Mouse (Mus musculus) hindbrain, embryonic 11.5 days (tissue): Measurements from ENCODE around the gene Nav3. TPM values are rescaled to one million over a fixed set of nuclear protein-coding genes. Genes with fewer than 3 reads are reported as not detected.

ENCODE experiments used
- ATAC-seq: fragments of 200-750 bp; cut with Nextera tagmentation; 2 replicates; pipeline ENCODE4 v1.8.0; 2017; ENCODE audit warnings: mild to moderate bottlenecking, moderate TSS enrichment, moderate library complexity; ENCODE audit not compliant: low FRiP score
- DNase-seq: peaks from one replicate; pipeline ENCODE4 v3.0.0-alpha.2; 2015; ENCODE audit warnings: low spot score
- H3K27ac ChIP-seq: fragments of 300-500 bp; sonication (generic); 2 replicates; pipeline ENCODE4 v1.5.1; 2014; ENCODE audit warnings: mild to moderate bottlenecking, low read depth, low read length
- H3K27me3 ChIP-seq: fragments of 300-500 bp; sonication (generic); 2 replicates; pipeline ENCODE4 v1.6.1; 2014; ENCODE audit warnings: mild to moderate bottlenecking, low read length, moderate library complexity, mixed read lengths; ENCODE audit not compliant: control insufficient read depth, insufficient read depth
- H3K36me3 ChIP-seq: fragments of 300-500 bp; sonication (generic); 2 replicates; pipeline ENCODE4 v1.6.1; 2014; ENCODE audit warnings: mild to moderate bottlenecking, low read length, moderate library complexity, mixed read lengths; ENCODE audit not compliant: control insufficient read depth, insufficient read depth
- H3K4me1 ChIP-seq: fragments of 300-500 bp; sonication (generic); replicated peaks from 2 replicates; pipeline ENCODE4 v1.6.1; 2014; ENCODE audit warnings: low read length, mixed read lengths; ENCODE audit not compliant: control insufficient read depth, insufficient read depth
- H3K4me2 ChIP-seq: fragments of 300-500 bp; sonication (generic); replicated peaks from 2 replicates; pipeline ENCODE4 v1.6.1; 2014; ENCODE audit warnings: mild to moderate bottlenecking, low read depth, low read length
- H3K4me3 ChIP-seq: fragments of 300-500 bp; sonication (generic); 2 replicates; pipeline ENCODE4 v1.5.1; 2014; ENCODE audit warnings: low read depth, low read length
- H3K9ac ChIP-seq: fragments of 300-500 bp; sonication (generic); 2 replicates; pipeline ENCODE4 v1.6.1; 2014; ENCODE audit warnings: low read depth, low read length
- H3K9me3 ChIP-seq: fragments of 300-500 bp; sonication (generic); 2 replicates; pipeline ENCODE4 v1.6.1; 2016; ENCODE audit warnings: low read length; ENCODE audit not compliant: control insufficient read depth
- WGBS: fragments of 180-500 bp; shearing (Covaris S2); extraction: QIAGEN DNeasy Blood & Tissue Kit; methylation state at CpG from one replicate; pipeline ENCODE4 v1.1.7; 2014; 5-methylcytosine and 5-hydroxymethylcytosine counted together
- polyA plus RNA-seq: library from polyadenylated mRNA; unstranded; fragments of >200 nt; fragmentation: Nextera tagmentation; extraction: Ambion mirVana; gene quantifications from 2 replicates; pipeline ENCODE4 v1.2.1, GENCODE M21; 2014

Gene Nav3
- polyA plus RNA-seq, 1 experiment from 2014 or later, result 9.2 TPM

DNA sequence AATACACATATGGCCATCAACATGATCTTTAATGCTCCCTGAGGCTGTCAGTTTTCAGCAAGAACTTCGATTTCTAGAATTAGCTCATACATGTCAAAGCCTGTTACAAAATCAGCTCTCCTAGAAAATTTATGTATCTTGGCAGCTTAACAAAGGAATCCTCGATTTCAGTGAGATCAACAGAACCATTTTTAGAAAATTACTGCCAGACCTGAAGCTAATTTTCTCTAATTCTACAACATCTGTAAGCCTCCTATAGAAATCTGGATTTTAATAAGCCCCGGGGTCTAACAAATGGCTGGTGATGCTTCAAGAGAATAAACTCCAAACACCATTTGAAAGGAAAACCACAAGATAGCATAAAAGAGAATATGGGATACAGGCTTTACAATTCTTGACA is 659.0 kb downstream of the Nav3 start:
- DNase-seq, result no peak
- H3K4me2 ChIP-seq, result no peak overlapping the region
- no peaks in the 10 kb centered on the region for H3K27me3 ChIP-seq
- H3K9me3 ChIP-seq, result no peaks in the 10 kb centered on the region
- no peak overlapping the region for H3K27ac ChIP-seq
- 86% methylated on average over 3 of the region's 3 CpGs for WGBS
- H3K4me3 ChIP-seq, result no peak overlapping the region
- H3K9ac ChIP-seq, result no peak overlapping the region
- no peaks in the 10 kb centered on the region for H3K36me3 ChIP-seq
- no peaks in the 10 kb centered on the region for H3K4me1 ChIP-seq
- no peak for ATAC-seq

DNA sequence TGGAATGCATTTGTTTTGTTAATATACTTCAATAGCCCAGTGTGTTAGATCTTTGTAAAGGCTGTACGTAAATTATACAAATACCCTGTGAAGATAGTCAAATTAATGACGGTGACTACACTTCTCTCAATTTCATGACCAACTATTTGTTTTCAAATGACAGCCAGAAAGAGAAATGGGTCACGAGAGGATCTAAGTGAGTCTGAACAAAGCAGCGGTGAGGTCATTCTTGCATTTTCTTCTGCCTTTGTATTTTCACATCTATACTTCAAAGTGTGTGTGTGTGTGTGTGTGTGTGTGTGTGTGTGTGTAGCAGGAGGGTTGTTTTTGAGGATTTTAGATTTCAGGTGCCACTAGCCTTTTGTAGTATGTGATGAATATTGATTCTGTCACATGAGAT is 662.5 kb downstream of the Nav3 start:
- no peaks in the 10 kb centered on the region for H3K27me3 ChIP-seq
- no peaks in the 10 kb centered on the region for H3K36me3 ChIP-seq
- no peaks in the 10 kb centered on the region for H3K4me1 ChIP-seq
- no peak overlapping the region for H3K4me2 ChIP-seq
- no peak for DNase-seq
- H3K9ac ChIP-seq, result no peak overlapping the region
- H3K27ac ChIP-seq, result no peak overlapping the region
- WGBS, result 77% methylated on average over 4 of the region's 4 CpGs
- H3K4me3 ChIP-seq, result no peak overlapping the region
- ATAC-seq, result no peak
- H3K9me3 ChIP-seq, result no peaks in the 10 kb centered on the region

DNA sequence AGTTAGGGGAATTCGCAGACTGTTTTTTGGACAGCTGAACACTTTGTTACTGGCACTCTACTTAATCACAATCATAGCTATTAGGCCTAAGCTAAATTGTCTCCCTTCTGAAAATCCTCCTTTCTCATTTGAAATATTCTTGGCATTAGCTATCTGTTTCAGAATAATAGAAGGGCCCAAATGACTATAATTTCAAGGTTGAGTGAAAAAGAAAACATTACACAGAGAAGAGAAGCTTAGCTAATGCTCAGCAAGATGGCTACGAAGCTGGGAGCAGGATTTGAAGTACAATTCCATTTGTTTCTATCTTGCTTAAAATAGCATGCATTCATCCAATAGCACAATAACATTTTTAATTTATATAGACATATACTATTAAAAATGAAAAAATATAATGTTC is 667.3 kb downstream of the Nav3 start:
- no peak overlapping the region for H3K27ac ChIP-seq
- no peaks in the 10 kb centered on the region for H3K9me3 ChIP-seq
- 80% methylated on average over 2 of the region's 2 CpGs for WGBS
- H3K27me3 ChIP-seq, result no peaks in the 10 kb centered on the region
- DNase-seq (no peak), ATAC-seq (no peak)
- H3K4me1 ChIP-seq, result no peaks in the 10 kb centered on the region
- H3K36me3 ChIP-seq, result no peaks in the 10 kb centered on the region
- H3K9ac ChIP-seq, result no peak overlapping the region
- no peak overlapping the region for H3K4me2 ChIP-seq
- H3K4me3 ChIP-seq, result no peak overlapping the region

DNA sequence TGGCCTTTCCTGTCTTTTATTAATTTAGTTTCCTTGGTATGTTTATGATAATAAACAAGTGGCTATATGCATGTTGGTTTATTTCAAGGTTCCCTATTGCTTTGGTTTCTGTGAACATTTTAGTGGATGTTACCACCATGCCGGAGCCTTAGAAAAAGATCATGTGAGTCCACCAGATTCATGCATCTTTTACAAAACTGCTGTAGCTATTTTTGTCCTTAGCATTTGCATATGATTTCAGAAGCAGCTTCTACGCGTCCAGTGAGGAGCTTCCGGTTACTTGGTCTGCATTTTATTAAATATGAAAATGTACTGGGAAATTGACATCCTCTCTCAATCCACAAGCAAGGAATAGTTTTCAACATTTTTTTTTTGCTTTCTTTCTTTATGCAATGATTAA is 676.9 kb downstream of the Nav3 start:
- no peaks in the 10 kb centered on the region for H3K4me1 ChIP-seq
- no peaks in the 10 kb centered on the region for H3K36me3 ChIP-seq
- DNase-seq (no peak), ATAC-seq (no peak)
- H3K9me3 ChIP-seq, result no peaks in the 10 kb centered on the region
- H3K4me2 ChIP-seq, result no peak overlapping the region
- H3K9ac ChIP-seq, result no peak overlapping the region
- H3K27me3 ChIP-seq, result no peaks in the 10 kb centered on the region
- H3K4me3 ChIP-seq, result no peak overlapping the region
- H3K27ac ChIP-seq, result no peak overlapping the region
- WGBS, result 94% methylated on average over 4 of the region's 4 CpGs

DNA sequence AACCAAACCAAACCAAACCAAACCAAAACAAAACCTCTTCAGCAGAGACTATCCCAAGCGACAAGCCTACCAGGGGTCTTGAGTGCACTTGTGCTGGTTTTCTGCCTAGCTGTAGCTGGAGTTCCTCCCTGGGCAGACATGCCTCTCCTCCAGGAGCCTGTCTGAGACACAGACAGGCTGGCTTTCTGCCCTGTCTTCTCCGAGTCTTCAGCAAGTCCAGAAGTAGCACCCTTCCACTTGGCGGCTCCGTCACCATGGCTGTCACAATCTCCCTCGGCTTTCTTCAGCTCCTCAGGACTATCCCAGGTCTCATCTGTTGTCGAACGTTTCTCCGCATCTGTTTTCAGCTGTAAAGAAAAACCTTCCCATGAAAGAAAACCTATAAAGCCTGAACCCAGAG is 686.9 kb downstream of the Nav3 start:
- Histone ChIP-seq H3K9ac (no peak overlapping the region), H3K4me2 (no peak overlapping the region), H3K9me3 (no peaks in the 10 kb centered on the region), H3K27ac (no peak overlapping the region), H3K4me1 (no peaks in the 10 kb centered on the region), H3K27me3 (no peaks in the 10 kb centered on the region), H3K36me3 (no peaks in the 10 kb centered on the region), H3K4me3 (no peak overlapping the region)
- DNase-seq (no peak), ATAC-seq (no peak)
- WGBS, result 91% methylated on average over 8 of the region's 8 CpGs

DNA sequence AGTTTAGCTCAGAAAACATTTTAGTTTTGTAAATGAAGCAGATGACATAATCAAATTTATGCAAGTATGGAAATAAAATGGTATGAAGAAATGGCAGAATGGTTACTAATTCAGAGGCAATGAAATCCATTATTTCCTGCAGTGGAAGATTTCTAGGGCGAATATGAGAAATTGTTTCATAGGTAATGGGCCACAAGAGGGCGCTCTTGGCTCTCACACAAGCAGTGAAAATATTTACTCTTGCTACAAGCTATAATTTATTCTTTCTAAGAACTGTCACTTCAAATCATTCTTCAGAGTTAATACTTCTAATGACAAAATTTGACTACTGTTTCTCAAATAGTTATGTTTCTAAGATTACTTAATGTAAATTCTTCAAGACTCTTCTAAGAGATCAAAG is 690.4 kb downstream of the Nav3 start:
- no peaks in the 10 kb centered on the region for H3K4me1 ChIP-seq
- ATAC-seq, result no peak

DNA sequence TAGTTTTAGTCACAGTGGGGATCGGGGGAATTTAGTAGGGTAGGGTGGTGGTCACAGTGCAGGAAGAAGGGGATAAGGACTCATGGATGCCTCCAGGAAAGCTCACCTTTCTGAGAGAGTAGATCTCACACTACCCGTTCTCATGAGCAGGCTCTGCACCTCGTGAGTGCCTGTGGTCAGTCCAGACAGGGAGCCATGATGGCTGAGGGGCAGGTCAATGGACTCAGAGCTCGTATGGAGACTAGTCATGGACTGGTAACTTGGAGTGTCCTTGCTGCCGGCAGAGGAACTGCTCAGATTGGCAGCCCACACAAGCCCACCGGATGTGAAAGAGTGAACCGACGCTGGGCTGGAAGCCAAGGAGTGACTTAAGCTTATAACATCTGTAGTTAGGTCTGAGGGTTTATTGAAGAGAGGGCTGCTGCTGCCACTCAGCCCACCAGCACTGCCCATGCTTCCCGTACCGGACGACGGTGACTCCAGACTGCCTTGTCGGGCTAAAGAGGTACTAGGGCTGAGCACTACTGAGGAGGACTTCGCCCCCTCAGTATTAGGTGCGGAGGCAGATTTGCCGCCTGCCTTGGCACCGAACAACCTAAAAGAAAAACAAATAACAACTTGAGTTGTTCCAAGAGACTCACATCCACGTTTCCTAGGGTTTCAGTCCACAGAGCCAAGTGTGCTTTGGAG is 691.4 kb downstream of the Nav3 start:
- no peak for ATAC-seq
- H3K27me3 ChIP-seq, result no peaks in the 10 kb centered on the region
- no peaks in the 10 kb centered on the region for H3K9me3 ChIP-seq
- H3K9ac ChIP-seq, result no peak overlapping the region
- no peak overlapping the region for H3K4me2 ChIP-seq
- no peak for DNase-seq
- H3K36me3 ChIP-seq, result no peaks in the 10 kb centered on the region
- H3K27ac ChIP-seq, result no peak overlapping the region
- H3K4me3 ChIP-seq, result no peak overlapping the region
- 83% methylated on average over 18 of the region's 18 CpGs for WGBS
- no peaks in the 10 kb centered on the region for H3K4me1 ChIP-seq

More for the DNA sequence above, 690.4 kb downstream of the Nav3 start:
- no peak overlapping the region for H3K4me2 ChIP-seq
- 7% methylated on average over 2 of the region's 2 CpGs for WGBS
- no peaks in the 10 kb centered on the region for H3K9me3 ChIP-seq
- H3K27ac ChIP-seq, result no peak overlapping the region
- H3K27me3 ChIP-seq, result no peaks in the 10 kb centered on the region
- peak; percentile 79 for DNase-seq
- no peak overlapping the region for H3K9ac ChIP-seq
- no peak overlapping the region for H3K4me3 ChIP-seq
- no peaks in the 10 kb centered on the region for H3K36me3 ChIP-seq

DNA sequence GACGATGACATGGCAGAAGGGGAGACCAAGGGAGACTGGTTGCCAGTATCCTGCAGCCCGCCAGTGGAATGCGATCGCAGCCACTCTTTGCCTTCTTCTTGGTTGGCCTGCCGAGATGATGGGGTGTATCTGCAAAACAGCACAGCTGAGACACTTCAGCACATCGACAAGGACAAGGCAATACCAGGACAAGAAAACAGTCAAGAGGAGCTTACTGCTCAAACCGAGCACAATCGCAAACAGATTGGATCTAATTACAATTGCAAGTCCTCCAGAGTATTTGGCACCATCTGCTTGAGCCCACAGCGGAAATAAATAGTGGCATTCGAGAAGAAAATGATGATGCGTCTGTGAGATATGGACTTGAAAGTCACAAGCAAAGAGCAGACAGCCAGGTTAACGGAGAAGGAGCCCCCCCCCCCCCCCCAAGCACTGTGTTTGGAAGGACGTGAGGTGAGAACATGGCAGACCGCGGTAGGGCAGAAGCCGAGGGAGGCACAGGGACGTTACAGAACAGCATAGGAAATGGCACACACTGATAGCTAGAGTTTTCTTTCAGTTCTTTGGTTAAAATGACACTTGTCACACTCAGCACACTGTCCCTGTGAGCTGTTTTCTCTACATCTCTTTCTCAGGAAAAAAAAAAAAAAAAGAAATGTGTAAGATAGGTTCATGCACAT is 696.9 kb downstream of the Nav3 start:
- H3K36me3 ChIP-seq, result no peaks in the 10 kb centered on the region
- no peaks in the 10 kb centered on the region for H3K4me1 ChIP-seq
- H3K9ac ChIP-seq, result no peak overlapping the region
- no peaks in the 10 kb centered on the region for H3K9me3 ChIP-seq
- no peak overlapping the region for H3K4me2 ChIP-seq
- H3K27me3 ChIP-seq, result no peaks in the 10 kb centered on the region
- ATAC-seq (no peak), DNase-seq (no peak)
- H3K4me3 ChIP-seq, result no peak overlapping the region
- no peak overlapping the region for H3K27ac ChIP-seq
- WGBS, result 82% methylated on average over 17 of the region's 17 CpGs

DNA sequence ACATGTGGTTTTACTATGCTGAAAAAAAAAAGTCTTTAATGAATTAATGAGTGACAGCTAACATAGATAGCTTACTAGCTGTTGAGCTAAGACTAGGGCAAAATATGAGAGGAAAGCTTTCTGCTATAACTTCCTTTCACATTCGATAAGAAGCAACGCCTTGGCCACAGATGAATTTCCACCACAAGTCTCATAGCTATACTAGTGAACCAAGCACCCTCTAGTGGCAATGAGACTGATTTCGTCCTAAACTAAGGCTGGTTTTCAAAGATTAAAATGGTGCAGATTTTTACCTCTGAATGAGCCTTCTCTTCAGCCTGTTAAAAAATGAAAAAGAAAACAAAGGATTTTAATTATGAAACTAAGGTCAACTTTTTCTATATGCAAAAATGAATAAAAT is 709.1 kb downstream of the Nav3 start:
- no peaks in the 10 kb centered on the region for H3K36me3 ChIP-seq
- H3K4me2 ChIP-seq, result no peak overlapping the region
- no peaks in the 10 kb centered on the region for H3K27me3 ChIP-seq
- ATAC-seq (no peak), DNase-seq (peak; percentile 38)
- no peak overlapping the region for H3K27ac ChIP-seq
- H3K9ac ChIP-seq, result no peak overlapping the region
- WGBS, result 62% methylated on average over 3 of the region's 3 CpGs
- no peaks in the 10 kb centered on the region for H3K4me1 ChIP-seq
- H3K9me3 ChIP-seq, result no peaks in the 10 kb centered on the region
- no peak overlapping the region for H3K4me3 ChIP-seq
